Mouse (Mus musculus): ENCODE measurements around the gene Cipc. TPM values are rescaled to one million over a fixed set of nuclear protein-coding genes. Genes with fewer than 3 reads are reported as not detected.

The Cipc gene
- polyA plus RNA-seq, 1 experiment from 2014 or later = 89.8 TPM

DNA sequence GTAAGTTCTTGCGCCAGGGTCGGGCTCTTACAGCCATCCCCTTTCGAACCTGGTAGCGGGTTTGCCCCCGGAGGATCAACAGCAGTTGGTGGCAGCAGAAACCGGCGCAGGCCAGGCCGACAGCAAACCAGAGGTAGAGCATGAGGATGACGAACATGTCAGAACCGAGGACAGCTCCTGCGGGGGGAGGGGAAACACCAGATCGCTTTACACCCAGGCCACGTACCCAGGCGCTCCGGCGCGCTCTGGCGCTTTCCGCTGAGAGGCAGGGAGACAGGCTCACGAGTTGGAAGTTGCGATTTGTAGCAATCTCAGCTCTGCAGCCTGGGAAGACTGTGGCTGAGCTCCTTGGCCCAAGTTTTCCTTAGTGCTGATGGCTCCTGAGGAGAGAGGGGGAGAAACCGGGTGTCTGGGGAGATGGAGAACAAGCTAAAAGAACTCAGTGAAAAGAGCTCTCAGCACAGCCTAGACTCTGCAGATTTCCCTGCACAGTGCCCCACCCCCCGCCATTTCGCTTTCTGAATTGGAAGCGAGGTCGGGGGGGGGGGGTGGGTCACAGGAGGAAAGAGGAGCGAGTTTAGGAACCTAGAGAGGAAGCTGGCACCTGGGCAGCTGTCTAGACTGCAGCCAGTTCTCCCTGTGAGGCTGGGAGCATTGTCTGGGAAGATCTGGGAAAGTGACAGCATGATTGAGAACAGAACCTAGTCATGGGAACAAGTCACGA is 36.8 kb downstream of the Cipc start:
- 3% methylated on average over 25 of the region's 28 CpGs for WGBS (ENCODE audit: missing documents)
- Histone ChIP-seq H3K79me2 (ENCODE audit: inconsistent target) (no peaks in the 10 kb centered on the region), H3K4me3 (ENCODE audit: inconsistent target) (no peak overlapping the region), H3K27ac (no peak overlapping the region), H3K36me3 (ENCODE audit: inconsistent target) (no peaks in the 10 kb centered on the region)

DNA sequence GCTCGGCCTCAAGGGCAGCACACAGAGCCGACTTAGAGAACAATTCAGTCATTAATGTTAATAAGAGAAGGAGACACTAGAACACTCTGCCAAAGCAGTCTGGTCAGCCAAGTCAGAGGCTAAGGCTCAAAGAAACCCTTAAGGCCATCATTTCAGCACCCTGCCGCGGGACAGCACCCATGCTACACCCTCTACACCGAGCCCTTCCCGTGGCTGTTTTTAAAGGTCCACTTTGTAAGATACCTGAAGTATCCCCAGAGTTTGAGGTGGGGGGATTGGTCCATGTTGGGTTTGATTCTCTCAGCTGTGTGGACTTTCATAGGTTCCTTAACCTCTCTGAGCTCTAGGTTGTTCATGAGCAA is 37.3 kb downstream of the Cipc start:
- no peaks in the 10 kb centered on the region for H3K36me3 ChIP-seq (ENCODE audit: inconsistent target)
- no peak overlapping the region for H3K4me3 ChIP-seq (ENCODE audit: inconsistent target)
- WGBS (ENCODE audit: missing documents) = 21% methylated on average over 6 of the region's 6 CpGs
- no peaks in the 10 kb centered on the region for H3K79me2 ChIP-seq (ENCODE audit: inconsistent target)
- H3K27ac ChIP-seq = no peak overlapping the region

DNA sequence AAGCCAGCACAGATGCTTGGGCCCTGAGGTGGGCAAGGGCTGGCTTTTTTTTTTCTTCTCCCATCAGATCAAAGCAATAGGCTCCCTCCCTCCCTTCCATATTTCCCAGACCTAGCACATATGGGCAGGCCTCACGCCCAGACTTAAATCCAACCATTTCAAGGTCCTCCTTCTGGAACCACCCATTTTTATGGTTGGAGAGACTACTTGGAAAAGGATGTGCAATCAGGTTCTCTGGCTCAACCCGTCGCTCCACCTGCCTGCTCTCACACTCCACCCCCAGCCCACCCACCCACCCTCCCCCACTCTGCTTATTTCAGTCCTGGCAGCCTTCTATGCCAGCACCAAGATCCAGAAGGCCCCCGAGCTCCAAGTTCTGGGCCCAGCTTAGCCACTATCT is 39.7 kb downstream of the Cipc start:
- H3K79me2 ChIP-seq (ENCODE audit: inconsistent target) = no peaks in the 10 kb centered on the region
- no peaks in the 10 kb centered on the region for H3K36me3 ChIP-seq (ENCODE audit: inconsistent target)
- no peak overlapping the region for H3K27ac ChIP-seq
- 85% methylated on average over 4 of the region's 4 CpGs for WGBS (ENCODE audit: missing documents)
- no peak overlapping the region for H3K4me3 ChIP-seq (ENCODE audit: inconsistent target)

DNA sequence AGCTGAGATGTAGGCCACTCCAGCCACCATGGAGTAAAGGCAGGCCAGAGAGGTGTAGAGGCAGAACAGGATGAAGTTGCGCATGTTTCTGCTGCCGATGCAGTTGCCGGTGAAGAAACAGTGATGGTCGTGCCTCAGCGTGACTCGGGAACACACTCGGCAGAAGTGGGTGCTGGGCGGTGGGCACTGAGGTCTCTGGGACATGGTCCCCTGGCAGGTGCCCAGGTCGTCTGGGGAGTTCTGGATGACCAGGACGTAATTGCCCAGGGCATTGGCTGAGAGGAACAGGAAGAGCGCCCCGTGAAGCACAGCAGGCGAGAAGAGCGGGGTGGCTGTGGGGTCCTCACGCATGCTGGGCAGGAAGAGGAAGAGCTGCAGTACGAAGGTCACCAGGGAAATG is 41.4 kb downstream of the Cipc start:
- 41% methylated on average over 16 of the region's 16 CpGs for WGBS (ENCODE audit: missing documents)
- no peak overlapping the region for H3K27ac ChIP-seq
- H3K4me3 ChIP-seq (ENCODE audit: inconsistent target) = no peak overlapping the region
- no peaks in the 10 kb centered on the region for H3K79me2 ChIP-seq (ENCODE audit: inconsistent target)
- no peaks in the 10 kb centered on the region for H3K36me3 ChIP-seq (ENCODE audit: inconsistent target)

DNA sequence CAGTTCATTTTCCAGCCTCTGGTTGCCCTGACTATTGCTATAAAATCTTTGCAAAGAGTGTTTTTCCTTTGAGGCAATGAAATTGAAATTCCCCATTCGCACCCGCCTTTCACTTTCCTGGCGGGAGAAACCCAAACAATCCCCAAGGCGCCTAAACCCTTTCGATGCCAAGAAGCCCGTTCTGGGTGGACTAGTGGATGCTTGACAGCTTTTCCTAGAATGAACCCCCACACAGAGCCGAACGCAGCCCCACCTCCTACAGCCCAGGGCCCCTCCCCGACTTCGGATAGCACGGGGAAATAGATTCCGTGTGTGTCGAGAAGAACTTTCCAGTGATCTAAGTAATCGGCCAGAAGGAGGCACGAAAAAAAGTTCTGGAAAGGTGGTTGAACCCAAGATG is 42.5 kb downstream of the Cipc start:
- no peaks in the 10 kb centered on the region for H3K36me3 ChIP-seq (ENCODE audit: inconsistent target)
- no peak overlapping the region for H3K27ac ChIP-seq
- 12% methylated on average over 15 of the region's 15 CpGs for WGBS (ENCODE audit: missing documents)
- no peak overlapping the region for H3K4me3 ChIP-seq (ENCODE audit: inconsistent target)
- H3K79me2 ChIP-seq (ENCODE audit: inconsistent target) = no peaks in the 10 kb centered on the region

DNA sequence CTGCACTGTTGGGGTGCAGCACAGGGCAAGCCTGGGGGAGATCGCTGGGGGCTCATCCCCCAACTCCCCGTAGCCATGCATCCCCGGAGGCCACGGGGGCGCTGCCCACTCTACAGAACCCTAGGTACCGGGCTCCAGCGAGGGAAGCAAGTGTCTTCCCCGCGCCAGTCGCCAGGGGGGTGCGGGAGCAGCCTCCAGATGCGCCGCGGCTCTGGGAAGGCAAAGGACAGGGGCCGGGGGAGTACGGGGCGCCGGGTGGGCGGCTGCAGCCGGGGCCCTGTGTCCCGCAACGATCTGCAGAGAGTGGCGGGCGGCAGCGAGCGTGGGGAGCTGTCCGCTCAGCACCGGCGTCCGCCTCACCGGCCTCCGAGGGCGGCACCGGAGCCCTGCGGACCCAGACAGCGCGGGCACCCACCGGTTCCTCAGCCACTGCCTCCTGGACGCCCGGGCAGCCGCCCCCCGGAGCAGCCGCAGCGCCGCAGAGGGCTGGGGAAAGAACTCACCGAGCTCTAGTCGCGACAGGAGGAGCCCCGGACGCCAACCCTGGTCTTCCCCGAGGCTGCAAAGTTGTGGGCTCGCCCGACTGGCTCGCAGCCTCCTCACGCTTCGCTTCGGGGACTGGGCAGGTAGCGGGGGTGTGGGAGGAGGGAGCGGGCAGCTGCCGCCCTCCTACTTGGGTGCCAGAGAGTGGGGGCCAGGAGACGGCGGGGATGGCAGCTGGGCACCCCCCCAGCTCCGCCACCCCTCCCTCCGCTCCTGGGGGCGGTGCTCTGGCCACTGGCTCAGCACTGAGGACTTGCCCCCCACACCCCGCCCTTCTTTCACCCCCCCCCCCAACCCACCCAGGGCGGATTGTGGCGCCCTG is 43.3 kb downstream of the Cipc start, which contains the start of gene Zdhhc22:
Zdhhc22 (minus strand) TSS at position 541 of the 865 bp plus-strand sequence.
- H3K36me3 ChIP-seq (ENCODE audit: inconsistent target) = no peaks in the 10 kb centered on the region
- no peaks in the 10 kb centered on the region for H3K79me2 ChIP-seq (ENCODE audit: inconsistent target)
- WGBS (ENCODE audit: missing documents) = 5% methylated on average over 61 of the region's 68 CpGs
- no peak within 1 kb of the TSS for H3K27ac ChIP-seq
- no peak within 1 kb of the TSS for H3K4me3 ChIP-seq (ENCODE audit: inconsistent target)

DNA sequence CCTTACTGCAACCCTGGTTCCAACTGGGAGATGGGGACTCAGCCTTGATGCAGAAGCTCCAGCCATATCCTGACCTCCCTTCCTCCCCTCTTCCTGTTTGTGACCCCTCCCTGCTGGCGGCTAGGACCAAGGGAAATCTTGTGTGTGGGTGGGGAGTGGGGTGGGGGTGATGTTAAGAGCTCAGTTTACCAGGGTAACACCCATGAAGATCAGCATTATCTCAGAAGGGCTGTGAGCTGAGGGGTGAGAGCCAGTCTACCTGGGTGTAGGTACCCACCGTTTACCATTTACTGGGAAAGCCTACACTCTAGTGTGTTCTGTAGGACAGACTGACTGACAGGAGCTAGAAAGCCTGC is 43.9 kb downstream of the Cipc start:
- no peak overlapping the region for H3K27ac ChIP-seq
- 82% methylated on average over 1 of the region's 2 CpGs for WGBS (ENCODE audit: missing documents)

DNA sequence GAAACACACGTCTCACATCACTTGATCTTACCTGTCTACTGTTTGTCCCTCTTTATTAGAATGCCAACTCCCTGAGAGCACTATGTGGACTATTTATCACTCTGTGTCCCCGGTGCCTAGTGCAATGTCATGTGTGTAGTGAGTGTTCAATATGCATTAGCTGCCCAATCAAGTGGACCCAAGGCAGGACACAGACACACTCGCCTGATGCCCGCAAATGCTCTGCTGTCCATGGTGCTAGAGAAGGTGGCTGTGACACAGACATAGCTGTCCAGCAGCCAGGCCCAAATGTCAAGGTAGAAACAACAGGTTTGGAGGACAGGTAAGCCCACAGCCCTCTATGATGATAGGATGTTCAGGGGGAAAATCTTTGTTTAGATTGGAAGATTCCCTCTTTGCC is 47.3 kb downstream of the Cipc start:
- WGBS (ENCODE audit: missing documents) = 41% methylated on average over 4 of the region's 4 CpGs
- Histone ChIP-seq H3K79me2 (ENCODE audit: inconsistent target) (no peaks in the 10 kb centered on the region), H3K27ac (no peak overlapping the region), H3K36me3 (ENCODE audit: inconsistent target) (no peaks in the 10 kb centered on the region), H3K4me3 (ENCODE audit: inconsistent target) (no peak overlapping the region)

More for the DNA sequence above, 43.9 kb downstream of the Cipc start:
- Histone ChIP-seq H3K4me3 (ENCODE audit: inconsistent target) (no peak overlapping the region), H3K79me2 (ENCODE audit: inconsistent target) (no peaks in the 10 kb centered on the region), H3K36me3 (ENCODE audit: inconsistent target) (no peaks in the 10 kb centered on the region)

DNA sequence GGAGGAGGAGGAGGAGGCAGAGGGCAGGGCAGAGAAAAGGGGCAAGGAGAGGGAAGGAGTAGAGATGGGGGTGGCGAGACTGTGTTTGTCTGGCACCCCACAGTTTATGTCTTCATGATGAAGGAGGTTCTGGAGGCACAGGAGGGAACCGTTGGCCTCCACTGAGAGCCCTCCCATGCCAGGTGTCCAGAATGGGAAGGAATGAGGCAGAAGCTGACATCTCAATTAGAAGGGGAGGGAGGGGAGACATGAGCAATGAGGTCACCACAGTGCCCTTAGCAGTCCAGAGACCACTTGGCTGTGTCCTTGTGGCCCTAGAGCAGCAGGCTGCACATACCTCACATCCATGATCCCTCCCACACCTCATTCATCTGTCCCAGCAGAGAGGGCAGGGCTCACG is 47.9 kb downstream of the Cipc start:
- no peaks in the 10 kb centered on the region for H3K79me2 ChIP-seq (ENCODE audit: inconsistent target)
- H3K4me3 ChIP-seq (ENCODE audit: inconsistent target) = no peak overlapping the region
- no peak overlapping the region for H3K27ac ChIP-seq
- WGBS (ENCODE audit: missing documents) = 63% methylated on average over 3 of the region's 3 CpGs
- no peaks in the 10 kb centered on the region for H3K36me3 ChIP-seq (ENCODE audit: inconsistent target)

DNA sequence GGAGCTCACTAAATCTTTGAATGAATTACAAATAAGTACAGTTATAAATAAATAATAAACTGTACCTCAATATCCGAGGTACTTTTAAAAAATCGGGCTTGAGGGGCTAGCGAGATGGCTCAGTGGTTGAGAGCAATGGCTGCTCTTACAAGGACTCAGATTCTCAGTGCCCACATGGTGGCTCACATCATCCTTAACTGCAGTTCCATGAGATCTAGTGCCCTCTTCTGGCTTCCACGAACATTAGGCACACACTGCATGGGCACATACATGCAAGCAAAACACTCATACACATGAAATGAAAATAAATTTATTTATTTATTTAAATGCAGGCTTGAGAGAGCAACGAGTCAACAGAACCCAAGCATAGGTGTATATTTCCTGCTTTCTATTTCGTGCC is 49.1 kb downstream of the Cipc start:
- WGBS (ENCODE audit: missing documents) = 81% methylated on average over 6 of the region's 6 CpGs
- no peaks in the 10 kb centered on the region for H3K36me3 ChIP-seq (ENCODE audit: inconsistent target)

DNA sequence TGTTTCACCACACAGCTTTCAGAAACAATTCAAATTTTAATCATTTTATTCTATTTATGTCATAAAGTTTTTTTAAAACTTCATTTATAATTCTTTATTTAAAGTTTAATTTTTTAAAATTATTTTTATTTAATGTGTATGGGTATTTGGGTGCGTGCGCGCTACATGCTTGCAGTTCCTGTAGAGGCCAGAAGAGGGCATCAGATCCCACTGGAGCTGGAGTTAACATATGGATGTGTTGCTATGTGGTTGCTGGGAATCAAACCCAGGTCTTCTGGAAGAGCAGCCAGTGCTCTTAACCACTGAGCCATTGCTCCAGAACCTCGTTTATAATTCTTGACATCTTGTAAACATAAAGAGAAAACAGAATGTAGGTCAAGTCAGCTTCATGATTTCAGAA is 51.9 kb downstream of the Cipc start:
- no peaks in the 10 kb centered on the region for H3K79me2 ChIP-seq (ENCODE audit: inconsistent target)
- 84% methylated on average over 4 of the region's 4 CpGs for WGBS (ENCODE audit: missing documents)
- H3K27ac ChIP-seq = no peak overlapping the region
- H3K36me3 ChIP-seq (ENCODE audit: inconsistent target) = no peaks in the 10 kb centered on the region
- no peak overlapping the region for H3K4me3 ChIP-seq (ENCODE audit: inconsistent target)

More for the DNA sequence above, 49.1 kb downstream of the Cipc start:
- no peak overlapping the region for H3K4me3 ChIP-seq (ENCODE audit: inconsistent target)
- H3K27ac ChIP-seq = no peak overlapping the region
- H3K79me2 ChIP-seq (ENCODE audit: inconsistent target) = no peaks in the 10 kb centered on the region

DNA sequence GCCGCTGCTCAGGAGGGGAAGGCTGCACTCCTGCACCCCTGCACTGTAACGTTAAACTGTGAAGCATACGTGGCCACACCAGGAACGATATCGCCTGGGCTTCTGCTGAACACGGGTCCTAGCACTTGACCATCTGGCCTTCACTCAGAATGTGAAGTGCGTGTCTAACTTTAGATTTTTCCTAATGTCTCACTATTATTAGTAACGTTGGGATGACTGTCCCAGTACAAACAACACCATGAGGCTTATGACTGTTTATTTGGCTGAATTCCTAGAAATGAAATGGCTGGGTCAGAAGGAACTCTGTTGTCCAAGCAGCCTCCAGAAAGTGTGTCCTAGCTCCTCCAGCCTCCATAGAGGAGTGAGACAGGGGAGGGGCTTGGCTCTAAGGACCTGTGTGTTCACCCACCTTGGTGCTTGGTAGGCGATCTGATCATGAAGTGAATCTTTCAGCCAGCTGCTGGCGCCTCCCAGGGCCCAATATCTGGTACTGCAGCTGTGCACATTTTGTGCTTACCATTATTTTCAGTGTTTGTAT is 52.5 kb downstream of the Cipc start:
- no peak overlapping the region for H3K27ac ChIP-seq
- H3K36me3 ChIP-seq (ENCODE audit: inconsistent target) = no peaks in the 10 kb centered on the region
- H3K79me2 ChIP-seq (ENCODE audit: inconsistent target) = no peaks in the 10 kb centered on the region
- WGBS (ENCODE audit: missing documents) = 84% methylated on average over 10 of the region's 10 CpGs
- no peak overlapping the region for H3K4me3 ChIP-seq (ENCODE audit: inconsistent target)

DNA sequence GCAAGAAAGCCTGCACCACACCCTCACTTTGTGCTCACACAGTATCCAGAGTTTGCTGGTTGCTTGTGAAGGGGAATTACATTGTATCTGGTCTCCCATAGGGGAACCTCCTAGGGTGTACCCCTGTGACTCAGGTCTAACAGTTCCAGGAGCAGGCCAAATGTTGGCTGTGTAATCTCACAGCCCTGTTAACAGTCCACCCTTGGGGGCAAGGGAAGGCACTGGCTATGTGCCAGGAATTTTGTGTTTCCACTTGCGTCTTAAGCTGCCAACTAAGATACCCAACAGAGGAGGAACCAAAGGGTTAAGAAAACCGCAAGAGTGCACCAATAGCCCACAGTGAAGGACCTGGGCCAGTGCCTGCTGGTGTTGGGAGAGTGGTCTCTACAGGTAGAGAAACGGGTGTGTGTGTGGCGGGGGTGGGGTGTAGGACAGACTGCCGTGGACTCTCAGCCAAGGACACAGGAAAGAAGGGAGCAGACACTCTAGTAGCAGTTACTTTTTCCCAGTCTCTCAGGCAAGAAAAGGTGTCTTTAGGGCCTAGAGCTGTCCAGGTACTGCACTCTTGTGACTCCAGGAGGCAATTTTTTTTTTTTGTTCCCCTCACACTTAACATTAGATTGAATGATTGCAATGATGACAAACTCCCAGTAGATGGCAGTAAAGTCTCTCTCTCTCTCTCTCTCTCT is 53.5 kb downstream of the Cipc start:
- no peak overlapping the region for H3K27ac ChIP-seq

DNA sequence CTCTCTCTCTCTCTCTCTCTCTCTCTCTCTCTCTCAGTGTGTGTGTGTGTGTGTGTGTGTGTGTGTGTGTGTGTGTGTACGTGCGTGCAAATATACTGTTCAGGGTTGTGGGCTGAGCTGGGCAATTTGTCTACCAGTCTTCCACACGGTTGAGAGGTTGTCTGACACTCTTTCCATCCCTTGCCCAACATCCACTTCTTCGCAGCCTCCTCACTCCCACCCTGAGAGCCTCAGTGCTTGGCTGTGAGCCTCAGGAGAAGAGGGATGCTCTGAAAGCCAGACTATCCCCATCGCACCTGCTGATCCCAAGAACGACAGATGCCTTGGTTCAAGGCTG is 54.0 kb downstream of the Cipc start:
- no peak overlapping the region for H3K27ac ChIP-seq

More for the DNA sequence above, 53.5 kb downstream of the Cipc start:
- H3K79me2 ChIP-seq (ENCODE audit: inconsistent target) = no peaks in the 10 kb centered on the region
- H3K4me3 ChIP-seq (ENCODE audit: inconsistent target) = no peak overlapping the region
- 44% methylated on average over 4 of the region's 5 CpGs for WGBS (ENCODE audit: missing documents)
- no peaks in the 10 kb centered on the region for H3K36me3 ChIP-seq (ENCODE audit: inconsistent target)

DNA sequence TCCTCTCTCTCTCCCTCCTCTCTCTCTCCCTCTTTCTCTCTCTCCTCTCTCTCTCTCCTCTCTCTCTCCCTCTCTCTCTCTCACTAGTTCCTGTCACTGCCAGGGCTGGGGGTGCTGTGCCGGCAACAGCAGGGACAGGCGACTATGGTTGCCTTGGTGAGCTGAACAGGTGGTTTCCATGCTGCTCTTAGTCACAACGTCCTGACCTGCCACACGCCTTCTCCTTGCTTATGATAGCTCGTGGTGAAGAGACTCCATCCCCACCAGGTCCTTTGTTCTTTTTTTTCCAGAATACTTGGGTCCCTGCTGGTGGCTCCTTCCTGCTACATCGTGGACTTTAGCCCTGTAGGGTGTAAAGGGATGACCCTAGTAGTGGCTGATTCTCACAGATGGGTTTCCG is 55.4 kb downstream of the Cipc start:
- no peaks in the 10 kb centered on the region for H3K79me2 ChIP-seq (ENCODE audit: inconsistent target)
- WGBS (ENCODE audit: missing documents) = 53% methylated on average over 7 of the region's 7 CpGs
- H3K36me3 ChIP-seq (ENCODE audit: inconsistent target) = no peaks in the 10 kb centered on the region
- H3K27ac ChIP-seq = no peak overlapping the region
- no peak overlapping the region for H3K4me3 ChIP-seq (ENCODE audit: inconsistent target)

More for the DNA sequence above, 54.0 kb downstream of the Cipc start:
- Histone ChIP-seq H3K79me2 (ENCODE audit: inconsistent target) (no peaks in the 10 kb centered on the region), H3K36me3 (ENCODE audit: inconsistent target) (no peaks in the 10 kb centered on the region), H3K4me3 (ENCODE audit: inconsistent target) (no peak overlapping the region)
- 60% methylated on average over 4 of the region's 6 CpGs for WGBS (ENCODE audit: missing documents)
